Mouse (Mus musculus): ENCODE measurements at regions not wholly inside any gene's neighbourhood (a gene's known extent, or its start where the extent isn't known, plus 50 kb on each side); places are given as distances from the start of the nearest gene placed in this dataset.

GRCm38 (mm10) chr6:147800846-147801245 is 246.2 kb upstream of the Far2 start:
- TF ChIP-seq POLR2A (IDR thresholded peaks at IDR 0.05; ENCODE audit: borderline replicate concordance, low read depth, low read length) (no peak), CTCF (IDR thresholded peaks at IDR 0.05; ENCODE audit: low read depth, low read length) (no peak)

Data from bone marrow macrophage, adult 2 months (primary cell).